Mouse (Mus musculus) bone marrow macrophage, adult 2 months (primary cell): ENCODE results near the gene Ndufv3.

Experiments used
- CTCF ChIP-seq: IDR thresholded peaks from 2 replicates; pipeline ENCODE4 v1.5.1; 2012; ENCODE audit warnings: low read depth, mild to moderate bottlenecking, low read length, moderate library complexity
- POLR2A ChIP-seq: IDR thresholded peaks from 2 replicates; pipeline ENCODE4 v1.6.1; 2012; ENCODE audit warnings: mild to moderate bottlenecking, low read depth, low read length, borderline replicate concordance

DNA sequence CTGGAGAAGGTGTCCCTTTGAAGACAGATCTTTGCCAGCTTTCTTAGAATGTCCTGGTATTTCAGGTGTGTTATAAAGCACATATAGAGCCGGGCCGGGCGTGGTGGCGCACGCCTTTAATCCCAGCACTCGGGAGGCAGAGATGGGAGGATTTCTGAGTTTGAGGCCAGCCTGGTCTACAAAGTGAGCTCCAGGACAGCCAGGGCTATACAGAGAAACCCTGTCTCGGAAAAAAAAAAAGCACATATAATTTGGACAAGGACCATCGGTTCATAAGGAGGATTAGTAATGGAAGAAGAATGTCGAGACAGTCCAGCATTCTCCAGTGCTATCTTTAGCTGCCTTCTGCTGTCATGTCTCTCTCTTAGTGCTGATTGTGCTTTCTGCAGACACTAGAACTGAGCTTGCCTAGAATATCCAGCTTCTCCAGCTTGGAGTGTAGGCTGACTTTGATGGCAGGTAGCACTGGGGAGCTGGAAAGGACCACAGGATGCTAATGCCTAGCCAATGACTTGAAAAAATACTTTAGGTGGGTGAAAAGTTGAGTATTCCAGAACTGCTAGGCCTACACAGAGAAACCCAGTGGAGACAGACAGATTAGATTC lies 50.5 kb downstream of the Ndufv3 start:
- TF ChIP-seq POLR2A (no peak), CTCF (no peak)
